Mouse (Mus musculus): Measurements from ENCODE around the gene Dcst1.

- no peak for TF ChIP-seq CTCF (IDR thresholded peaks at IDR 0.05; ENCODE audit: control insufficient read depth, insufficient read depth, insufficient replicate concordance, low read depth, low read length)
- TF ChIP-seq POLR2A (IDR thresholded peaks at IDR 0.05; ENCODE audit: control insufficient read depth, low read depth, low read length), result no peak
These were observed 24.1 kb upstream of the Dcst1 start for GRCm38 (mm10) chr3:89388901-89389740.
